Mouse (Mus musculus): ENCODE measurements around the gene Adpgk. TPM values are rescaled to one million over a fixed set of nuclear protein-coding genes. Genes with fewer than 3 reads are reported as not detected.
"Not testable (repeated sequence)": the region's sequence is repeated elsewhere in the genome, so short reads cannot be mapped to it uniquely, and the experiment has no call there.

Adpgk gene
- polyA plus RNA-seq, 1 experiment from 2014 or later: 40.9 TPM

- H3K4me2 ChIP-seq (replicated peaks; ENCODE audit: low read depth, low read length): no peak overlapping the region
- ATAC-seq (ENCODE audit: low FRiP score) (no peak), DNase-seq (ENCODE audit: low spot score) (no peak)
- H3K27ac ChIP-seq (ENCODE audit: low read depth, low read length): no peak overlapping the region
- no peak overlapping the region for H3K9ac ChIP-seq (ENCODE audit: low read depth, low read length)
- H3K4me3 ChIP-seq (ENCODE audit: low read depth, low read length): no peak overlapping the region
- H3K4me1 ChIP-seq (replicated peaks; ENCODE audit: control insufficient read depth, insufficient read depth, low read length): no peaks in the 10 kb centered on the region
- no peaks in the 10 kb centered on the region for H3K27me3 ChIP-seq (ENCODE audit: control insufficient read depth, insufficient read depth, low read length)
- 94% methylated on average over 5 of the region's 5 CpGs for WGBS
- H3K9me3 ChIP-seq (ENCODE audit: control insufficient read depth, low read length): no peaks in the 10 kb centered on the region
- peaks cover 4% of the 10 kb centered on the region; the same call in 1 of the 2 replicates for H3K36me3 ChIP-seq (ENCODE audit: control insufficient read depth, insufficient read depth, low read length)
Observed at GRCm38 (mm10) chr9:59339107-59339506, 47.7 kb downstream of the Adpgk start.

GRCm38 (mm10) chr9:59340002-59340401 lies 48.6 kb downstream of the Adpgk start:
- Histone ChIP-seq H3K36me3 (ENCODE audit: control insufficient read depth, insufficient read depth, low read length) (peaks cover 4% of the 10 kb centered on the region; the same call in 1 of the 2 replicates), H3K4me3 (ENCODE audit: low read depth, low read length) (no peak overlapping the region)

GRCm38 (mm10) chr9:59346176-59346575 lies 54.8 kb downstream of the Adpgk start:
- no peak overlapping the region for H3K4me2 ChIP-seq (replicated peaks; ENCODE audit: low read depth, low read length)
- no peaks in the 10 kb centered on the region for H3K9me3 ChIP-seq (ENCODE audit: control insufficient read depth, low read length)
- no peak overlapping the region for H3K9ac ChIP-seq (ENCODE audit: low read depth, low read length)
- DNase-seq (ENCODE audit: low spot score) (no peak), ATAC-seq (ENCODE audit: low FRiP score) (no peak)
- H3K4me3 ChIP-seq (ENCODE audit: low read depth, low read length): no peak overlapping the region
- no peak overlapping the region for H3K27ac ChIP-seq (ENCODE audit: low read depth, low read length)
- H3K4me1 ChIP-seq (replicated peaks; ENCODE audit: control insufficient read depth, insufficient read depth, low read length): no peaks in the 10 kb centered on the region
- peaks cover 4% of the 10 kb centered on the region; the same call in 1 of the 2 replicates for H3K36me3 ChIP-seq (ENCODE audit: control insufficient read depth, insufficient read depth, low read length)
- WGBS: 76% methylated on average over 2 of the region's 2 CpGs
- no peaks in the 10 kb centered on the region for H3K27me3 ChIP-seq (ENCODE audit: control insufficient read depth, insufficient read depth, low read length)

More at GRCm38 (mm10) chr9:59340002-59340401, 48.6 kb downstream of the Adpgk start:
- no peak for ATAC-seq (ENCODE audit: low FRiP score)
- Histone ChIP-seq H3K9ac (ENCODE audit: low read depth, low read length) (no peak overlapping the region), H3K9me3 (ENCODE audit: control insufficient read depth, low read length) (no peaks in the 10 kb centered on the region), H3K4me2 (replicated peaks; ENCODE audit: low read depth, low read length) (no peak overlapping the region), H3K27ac (ENCODE audit: low read depth, low read length) (no peak overlapping the region), H3K4me1 (replicated peaks; ENCODE audit: control insufficient read depth, insufficient read depth, low read length) (no peaks in the 10 kb centered on the region), H3K27me3 (ENCODE audit: control insufficient read depth, insufficient read depth, low read length) (no peaks in the 10 kb centered on the region)
- peak; percentile 37 for DNase-seq (ENCODE audit: low spot score)
- 91% methylated on average over 8 of the region's 9 CpGs for WGBS

- peak overlapping the region; percentile 78 for H3K9ac ChIP-seq (ENCODE audit: low read depth, low read length)
- H3K4me3 ChIP-seq (ENCODE audit: low read depth, low read length): peak overlapping the region; percentile 66
- no peaks in the 10 kb centered on the region for H3K9me3 ChIP-seq (ENCODE audit: control insufficient read depth, low read length)
- H3K36me3 ChIP-seq (ENCODE audit: control insufficient read depth, insufficient read depth, low read length): no peaks in the 10 kb centered on the region
- peak overlapping the region; percentile 35 for H3K4me2 ChIP-seq (replicated peaks; ENCODE audit: low read depth, low read length)
- 13% methylated on average over 15 of the region's 15 CpGs for WGBS
- H3K4me1 ChIP-seq (replicated peaks; ENCODE audit: control insufficient read depth, insufficient read depth, low read length): no peaks in the 10 kb centered on the region
- ATAC-seq (ENCODE audit: low FRiP score) (no peak), DNase-seq (ENCODE audit: low spot score) (no peak)
- peak overlapping the region; percentile 80 for H3K27ac ChIP-seq (ENCODE audit: low read depth, low read length)
- no peaks in the 10 kb centered on the region for H3K27me3 ChIP-seq (ENCODE audit: control insufficient read depth, insufficient read depth, low read length)
Observed at GRCm38 (mm10) chr9:59352586-59353252, 61.4 kb downstream of the Adpgk start.

GRCm38 (mm10) chr9:59353253-59353639 lies 61.9 kb downstream of the Adpgk start, which contains the start of gene Bbs4:
Gene Bbs4 (minus strand): TSS chr9:59353508.
- no peaks in the 10 kb centered on the region for H3K9me3 ChIP-seq (ENCODE audit: control insufficient read depth, low read length)
- peak; percentile 93 for DNase-seq (ENCODE audit: low spot score)
- 0% methylated on average over 31 of the region's 32 CpGs for WGBS
- H3K4me3 ChIP-seq (ENCODE audit: low read depth, low read length): peak within 1 kb of the TSS; percentile 66
- no peaks in the 10 kb centered on the region for H3K4me1 ChIP-seq (replicated peaks; ENCODE audit: control insufficient read depth, insufficient read depth, low read length)
- H3K27ac ChIP-seq (ENCODE audit: low read depth, low read length): peak within 1 kb of the TSS; percentile 80
- H3K9ac ChIP-seq (ENCODE audit: low read depth, low read length): peak within 1 kb of the TSS; percentile 78
- H3K36me3 ChIP-seq (ENCODE audit: control insufficient read depth, insufficient read depth, low read length): no peaks in the 10 kb centered on the region
- peak within 1 kb of the TSS; percentile 35 for H3K4me2 ChIP-seq (replicated peaks; ENCODE audit: low read depth, low read length)
- peak; percentile 89 for ATAC-seq (ENCODE audit: low FRiP score)
- H3K27me3 ChIP-seq (ENCODE audit: control insufficient read depth, insufficient read depth, low read length): no peaks in the 10 kb centered on the region

GRCm38 (mm10) chr9:59358041-59358440 lies 66.7 kb downstream of the Adpgk start:
- H3K4me2 ChIP-seq (replicated peaks; ENCODE audit: low read depth, low read length); H3K36me3 ChIP-seq (ENCODE audit: control insufficient read depth, insufficient read depth, low read length); ATAC-seq (ENCODE audit: low FRiP score); H3K27ac ChIP-seq (ENCODE audit: low read depth, low read length); H3K9ac ChIP-seq (ENCODE audit: low read depth, low read length); H3K27me3 ChIP-seq (ENCODE audit: control insufficient read depth, insufficient read depth, low read length); H3K4me3 ChIP-seq (ENCODE audit: low read depth, low read length); H3K4me1 ChIP-seq (replicated peaks; ENCODE audit: control insufficient read depth, insufficient read depth, low read length); H3K9me3 ChIP-seq (ENCODE audit: control insufficient read depth, low read length); DNase-seq (ENCODE audit: low spot score): not testable (repeated sequence)
- 54% methylated on average over 1 of the region's 1 CpGs for WGBS

GRCm38 (mm10) chr9:59360487-59360886 lies 69.1 kb downstream of the Adpgk start:
- not testable (repeated sequence) for H3K4me2 ChIP-seq (replicated peaks; ENCODE audit: low read depth, low read length); H3K9me3 ChIP-seq (ENCODE audit: control insufficient read depth, low read length); H3K36me3 ChIP-seq (ENCODE audit: control insufficient read depth, insufficient read depth, low read length); H3K4me1 ChIP-seq (replicated peaks; ENCODE audit: control insufficient read depth, insufficient read depth, low read length); H3K9ac ChIP-seq (ENCODE audit: low read depth, low read length); H3K4me3 ChIP-seq (ENCODE audit: low read depth, low read length); ATAC-seq (ENCODE audit: low FRiP score); H3K27me3 ChIP-seq (ENCODE audit: control insufficient read depth, insufficient read depth, low read length); H3K27ac ChIP-seq (ENCODE audit: low read depth, low read length); DNase-seq (ENCODE audit: low spot score)
- 60% methylated on average over 1 of the region's 3 CpGs for WGBS

- Histone ChIP-seq H3K9ac (ENCODE audit: low read depth, low read length) (no peak overlapping the region), H3K27me3 (ENCODE audit: control insufficient read depth, insufficient read depth, low read length) (no peaks in the 10 kb centered on the region), H3K4me2 (replicated peaks; ENCODE audit: low read depth, low read length) (no peak overlapping the region), H3K4me3 (ENCODE audit: low read depth, low read length) (no peak overlapping the region), H3K4me1 (replicated peaks; ENCODE audit: control insufficient read depth, insufficient read depth, low read length) (no peaks in the 10 kb centered on the region), H3K36me3 (ENCODE audit: control insufficient read depth, insufficient read depth, low read length) (no peaks in the 10 kb centered on the region), H3K9me3 (ENCODE audit: control insufficient read depth, low read length) (no peaks in the 10 kb centered on the region), H3K27ac (ENCODE audit: low read depth, low read length) (no peak overlapping the region)
- 79% methylated on average over 5 of the region's 5 CpGs for WGBS
- ATAC-seq (ENCODE audit: low FRiP score) (no peak), DNase-seq (ENCODE audit: low spot score) (no peak)
Observed at GRCm38 (mm10) chr9:59369220-59369619, 77.9 kb downstream of the Adpgk start.

GRCm38 (mm10) chr9:59369646-59370045 lies 78.3 kb downstream of the Adpgk start:
- Histone ChIP-seq H3K4me1 (replicated peaks; ENCODE audit: control insufficient read depth, insufficient read depth, low read length) (no peaks in the 10 kb centered on the region), H3K36me3 (ENCODE audit: control insufficient read depth, insufficient read depth, low read length) (no peaks in the 10 kb centered on the region), H3K27ac (ENCODE audit: low read depth, low read length) (no peak overlapping the region), H3K9ac (ENCODE audit: low read depth, low read length) (no peak overlapping the region), H3K27me3 (ENCODE audit: control insufficient read depth, insufficient read depth, low read length) (no peaks in the 10 kb centered on the region), H3K9me3 (ENCODE audit: control insufficient read depth, low read length) (no peaks in the 10 kb centered on the region), H3K4me2 (replicated peaks; ENCODE audit: low read depth, low read length) (no peak overlapping the region), H3K4me3 (ENCODE audit: low read depth, low read length) (no peak overlapping the region)
- 88% methylated on average over 9 of the region's 9 CpGs for WGBS
- no peak for ATAC-seq (ENCODE audit: low FRiP score)
- DNase-seq (ENCODE audit: low spot score): no peak
